Comparison of ENCODE assay signal across 26 mouse cellular contexts in genomic region chr7:75968177-75968576, GRCm38 (mm10).
DNase-seq lines count a peak whose midpoint lies in the region; ATAC-seq and TF ChIP-seq lines count a peak whose summit lies in the region.
"Had no signal": no experiment of that assay in that cellular context is flagged by ENCODE, and none has a peak within 500 bp of the region (broad histone marks: within the 10 kb centered on the region; RNA-seq: fewer than 3 reads in every experiment).

No protein-coding gene starts in this region.

- no peaks in the 10 kb centered on the region for H3K9me3 ChIP-seq in embryonic facial prominence, embryonic 14.5 days (ENCODE audit: control insufficient read depth, low read length)
- H3K9me3 ChIP-seq in embryonic facial prominence, embryonic 10.5 days, result no peaks in the 10 kb centered on the region
- H3K9me3 ChIP-seq in limb, embryonic 14.5 days (ENCODE audit: control insufficient read depth, low read length), result no peaks in the 10 kb centered on the region
- H3K9me3 ChIP-seq in limb, embryonic 10.5 days (replicated peaks), result no peaks in the 10 kb centered on the region
- no peaks in the 10 kb centered on the region for H3K9me3 ChIP-seq in embryonic facial prominence, embryonic 15.5 days (replicated peaks)
- H3K9me3 ChIP-seq in midbrain, postnatal 0 days (ENCODE audit: low read length), result no peaks in the 10 kb centered on the region
- H3K9me3 ChIP-seq: embryonic facial prominence, embryonic 13.5 days; forebrain, embryonic 10.5 days; G1E had no signal

- WGBS in embryonic facial prominence, embryonic 14.5 days, result 84% methylated on average over 5 of the region's 5 CpGs
- 90% methylated on average over 5 of the region's 5 CpGs for WGBS in embryonic facial prominence, embryonic 10.5 days
- 82% methylated on average over 5 of the region's 5 CpGs for WGBS in limb, embryonic 14.5 days
- 93% methylated on average over 5 of the region's 5 CpGs for WGBS in limb, embryonic 10.5 days
- WGBS in embryonic facial prominence, embryonic 15.5 days, result 80% methylated on average over 5 of the region's 5 CpGs
- WGBS in midbrain, postnatal 0 days, result 89% methylated on average over 5 of the region's 5 CpGs

- no peaks in the 10 kb centered on the region for H3K4me1 ChIP-seq in embryonic facial prominence, embryonic 14.5 days (ENCODE audit: control insufficient read depth, insufficient read depth, low read length)
- H3K4me1 ChIP-seq in embryonic facial prominence, embryonic 10.5 days, result no peaks in the 10 kb centered on the region
- no peaks in the 10 kb centered on the region for H3K4me1 ChIP-seq in limb, embryonic 14.5 days (ENCODE audit: control insufficient read depth, insufficient read depth, low read length)
- H3K4me1 ChIP-seq in limb, embryonic 10.5 days, result no peaks in the 10 kb centered on the region
- no peaks in the 10 kb centered on the region for H3K4me1 ChIP-seq in embryonic facial prominence, embryonic 15.5 days
- no peaks in the 10 kb centered on the region for H3K4me1 ChIP-seq in midbrain, postnatal 0 days (ENCODE audit: insufficient read depth, low read length)
- H3K4me1 ChIP-seq: embryonic facial prominence, embryonic 13.5 days; forebrain, embryonic 10.5 days had no signal

- ATAC-seq in embryonic facial prominence, embryonic 14.5 days (ENCODE audit: low read depth), result peak; percentile 71
- ATAC-seq in limb, embryonic 14.5 days (ENCODE audit: low FRiP score, low read depth), result peak; percentile 47; the same call in 1 of the 2 replicates
- peak; percentile 65; the same call in 1 of the 2 replicates for ATAC-seq in embryonic facial prominence, embryonic 15.5 days (ENCODE audit: insufficient number of reproducible peaks, low FRiP score, low TSS enrichment, low read depth)
- ATAC-seq in midbrain, postnatal 0 days (ENCODE audit: low FRiP score), result no peak
- ATAC-seq: activated CD4-positive, CD25-positive, alpha-beta regulatory T cell, adult 4 months; CD4-positive, CD25-positive, alpha-beta regulatory T cell, adult 4 months; forebrain, embryonic 14.5 days; forebrain, embryonic 16.5 days; Patski had no signal

- H3K4me2 ChIP-seq in embryonic facial prominence, embryonic 14.5 days (ENCODE audit: low read depth, low read length), result no peak overlapping the region
- H3K4me2 ChIP-seq in limb, embryonic 14.5 days (replicated peaks; ENCODE audit: low read depth, low read length, severe bottlenecking), result no peak overlapping the region
- H3K4me2 ChIP-seq in embryonic facial prominence, embryonic 15.5 days (replicated peaks), result no peak overlapping the region
- no peak overlapping the region for H3K4me2 ChIP-seq in midbrain, postnatal 0 days (ENCODE audit: low read depth, low read length, poor library complexity, severe bottlenecking)
- H3K4me2 ChIP-seq: embryonic facial prominence, embryonic 13.5 days had no signal

- no peak for TF ChIP-seq POLR2A in limb, embryonic 14.5 days (IDR thresholded peaks at IDR 0.05; ENCODE audit: borderline replicate concordance, extremely low read depth, insufficient read depth, insufficient read length)

- no peak for TF ChIP-seq CTCF in midbrain, postnatal 0 days (IDR thresholded peaks at IDR 0.05)

- DNase-seq in embryonic facial prominence, embryonic 14.5 days (ENCODE audit: low spot score), result peak; percentile 35
- no peak for DNase-seq in embryonic facial prominence, embryonic 10.5 days (ENCODE audit: low spot score)
- peak; percentile 79 for DNase-seq in heart, adult 11 months
- DNase-seq in heart, postnatal 25 days (ENCODE audit: low spot score), result no peak
- no peak for DNase-seq in limb, embryonic 14.5 days (ENCODE audit: low spot score)
- DNase-seq in limb, embryonic 10.5 days (ENCODE audit: low spot score), result no peak
- DNase-seq in midbrain, postnatal 0 days (ENCODE audit: low spot score), result no peak
- DNase-seq: adrenal gland, adult 8-10 months; adrenal gland, postnatal 14 days; adrenal gland, postnatal 36 days; B cell, adult 2 months; cerebellum, adult 11-12 months; cerebellum, adult 2 months; cerebellum, adult 9-10 months; cerebellum, postnatal 10 days; cerebellum, postnatal 25 days had no signal

- intact Hi-C loops in heart, postnatal 25 days (cut with DNase I), result no loop called here

- no peaks in the 10 kb centered on the region for H3K36me3 ChIP-seq in embryonic facial prominence, embryonic 14.5 days (ENCODE audit: control insufficient read depth, insufficient read depth, low read length)
- no peaks in the 10 kb centered on the region for H3K36me3 ChIP-seq in embryonic facial prominence, embryonic 10.5 days (replicated peaks)
- H3K36me3 ChIP-seq in limb, embryonic 14.5 days (ENCODE audit: control insufficient read depth, insufficient read depth, low read length), result no peaks in the 10 kb centered on the region
- no peaks in the 10 kb centered on the region for H3K36me3 ChIP-seq in limb, embryonic 10.5 days
- H3K36me3 ChIP-seq in embryonic facial prominence, embryonic 15.5 days, result no peaks in the 10 kb centered on the region
- no peaks in the 10 kb centered on the region for H3K36me3 ChIP-seq in midbrain, postnatal 0 days (ENCODE audit: insufficient read depth, low read length)
- H3K36me3 ChIP-seq: embryonic facial prominence, embryonic 13.5 days; forebrain, embryonic 10.5 days; G1E had no signal

- H3K9ac ChIP-seq in embryonic facial prominence, embryonic 14.5 days (ENCODE audit: low read depth, low read length), result no peak overlapping the region
- H3K9ac ChIP-seq in limb, embryonic 14.5 days (ENCODE audit: low read depth, low read length, severe bottlenecking), result no peak overlapping the region
- no peak overlapping the region for H3K9ac ChIP-seq in embryonic facial prominence, embryonic 15.5 days
- H3K9ac ChIP-seq in midbrain, postnatal 0 days (replicated peaks; ENCODE audit: low read length, poor library complexity, severe bottlenecking), result no peak overlapping the region
- H3K9ac ChIP-seq: embryonic facial prominence, embryonic 13.5 days had no signal

- no peak overlapping the region for H3K4me3 ChIP-seq in embryonic facial prominence, embryonic 14.5 days (ENCODE audit: low read depth, low read length)
- H3K4me3 ChIP-seq in embryonic facial prominence, embryonic 10.5 days, result no peak overlapping the region
- no peak overlapping the region for H3K4me3 ChIP-seq in limb, embryonic 14.5 days (replicated peaks; ENCODE audit: low read length)
- no peak overlapping the region for H3K4me3 ChIP-seq in limb, embryonic 10.5 days
- H3K4me3 ChIP-seq in embryonic facial prominence, embryonic 15.5 days (replicated peaks), result no peak overlapping the region
- no peak overlapping the region for H3K4me3 ChIP-seq in midbrain, postnatal 0 days (ENCODE audit: low read depth, low read length)
- H3K4me3 ChIP-seq: embryonic facial prominence, embryonic 13.5 days; erythroblast, embryonic 14.5 days; forebrain, embryonic 10.5 days had no signal

- H3K27me3 ChIP-seq in embryonic facial prominence, embryonic 14.5 days (replicated peaks; ENCODE audit: control insufficient read depth, insufficient read depth, low read length), result no peaks in the 10 kb centered on the region
- no peaks in the 10 kb centered on the region for H3K27me3 ChIP-seq in embryonic facial prominence, embryonic 10.5 days (replicated peaks; ENCODE audit: low read depth, poor library complexity, severe bottlenecking)
- H3K27me3 ChIP-seq in limb, embryonic 14.5 days (ENCODE audit: control insufficient read depth, insufficient read depth, low read length), result no peaks in the 10 kb centered on the region
- no peaks in the 10 kb centered on the region for H3K27me3 ChIP-seq in limb, embryonic 10.5 days (ENCODE audit: low read depth, poor library complexity, severe bottlenecking)
- H3K27me3 ChIP-seq in embryonic facial prominence, embryonic 15.5 days, result no peaks in the 10 kb centered on the region
- no peaks in the 10 kb centered on the region for H3K27me3 ChIP-seq in midbrain, postnatal 0 days (ENCODE audit: insufficient read depth, low read length)
- H3K27me3 ChIP-seq: embryonic facial prominence, embryonic 13.5 days; Patski had no signal

- no peak overlapping the region for H3K27ac ChIP-seq in embryonic facial prominence, embryonic 14.5 days (replicated peaks; ENCODE audit: low read depth, low read length)
- H3K27ac ChIP-seq in embryonic facial prominence, embryonic 10.5 days (replicated peaks), result no peak overlapping the region
- H3K27ac ChIP-seq in limb, embryonic 14.5 days (replicated peaks; ENCODE audit: low read depth, low read length), result no peak overlapping the region
- no peak overlapping the region for H3K27ac ChIP-seq in limb, embryonic 10.5 days
- H3K27ac ChIP-seq in embryonic facial prominence, embryonic 15.5 days (replicated peaks), result no peak overlapping the region
- H3K27ac ChIP-seq in midbrain, postnatal 0 days (ENCODE audit: low read depth, low read length), result no peak overlapping the region
- H3K27ac ChIP-seq: embryonic facial prominence, embryonic 13.5 days; forebrain, embryonic 10.5 days had no signal

Comparison
In these comparisons a context has a peak if more than half of its experiments do, and no peak if none do; other contexts are left out.
1. DNase-seq: peak in embryonic facial prominence, embryonic 14.5 days (single experiment) and heart, adult 11 months (single experiment); none in embryonic facial prominence, embryonic 10.5 days (single experiment), heart, postnatal 25 days (single experiment), limb, embryonic 14.5 days (single experiment), limb, embryonic 10.5 days (single experiment) and midbrain, postnatal 0 days (single experiment).